Mouse (Mus musculus): Measurements from ENCODE around the gene Vps37c.

DNA sequence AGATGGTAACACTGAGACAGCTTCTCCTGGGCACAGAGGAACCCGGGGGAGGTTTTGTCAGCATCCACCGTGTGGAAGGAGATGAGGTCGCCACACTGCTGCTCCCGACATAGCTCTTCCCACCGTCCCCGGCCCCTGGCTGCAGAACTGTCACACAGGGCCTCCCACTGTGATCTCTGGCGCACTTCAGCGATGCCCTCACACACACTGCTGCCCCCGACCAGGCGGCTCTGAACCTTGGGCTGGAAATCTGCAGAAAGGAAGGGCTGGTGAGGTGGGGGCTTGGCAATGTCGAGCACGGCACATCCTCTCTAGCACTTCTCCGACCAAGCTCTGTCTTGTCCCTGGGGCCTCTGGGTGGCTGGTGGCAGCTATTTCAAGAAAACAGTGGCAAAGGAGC, 34.5 kb downstream of the Vps37c start:
- TF ChIP-seq CTCF (IDR thresholded peaks at IDR 0.05; ENCODE audit: borderline replicate concordance, insufficient read depth, low read length), result no peak
- no peak for TF ChIP-seq POLR2A (IDR thresholded peaks at IDR 0.05; ENCODE audit: low read depth, low read length)

All from embryonic fibroblast, embryonic 13.5 days (primary cell).